Mouse (Mus musculus) heart, adult 2 months (tissue): ENCODE results near the gene Bpifa5.

Experiments used
- CTCF ChIP-seq: fragments of 200-600 bp; IDR thresholded peaks from 2 replicates; pipeline ENCODE4 v1.8.1; 2022; ENCODE audit warnings: antibody characterized with exemption, mild to moderate bottlenecking, moderate library complexity
- POLR2A ChIP-seq: fragments of 200-500 bp; IDR thresholded peaks from 2 replicates; pipeline ENCODE4 v1.6.1; 2011; ENCODE audit warnings: mild to moderate bottlenecking, low read depth, low read length, control low read depth; ENCODE audit not compliant: insufficient read depth

DNA sequence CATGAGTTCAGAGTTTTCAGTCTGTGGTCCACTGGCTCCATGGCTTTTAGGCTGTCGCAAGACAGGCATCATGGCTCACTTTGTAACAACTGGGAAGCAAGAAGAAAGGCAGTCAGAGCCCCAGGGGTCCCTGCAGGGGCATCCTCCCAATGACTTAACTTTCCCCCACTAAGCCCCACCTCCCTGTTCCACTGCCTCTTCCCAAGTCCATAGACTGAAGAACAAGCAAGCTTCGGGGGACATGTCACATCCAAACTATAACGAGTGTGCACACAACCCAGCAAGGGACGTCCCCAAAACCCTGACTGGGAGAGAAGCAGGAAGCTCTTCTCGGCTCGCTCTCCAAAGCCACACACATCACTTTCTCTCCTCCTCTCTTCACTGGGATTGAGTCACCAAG, 9.2 kb downstream of the Bpifa5 start:
- no peak for TF ChIP-seq POLR2A
- no peak for TF ChIP-seq CTCF
